Comparison of ENCODE assay signal across 24 mouse cellular contexts in the genomic region with DNA sequence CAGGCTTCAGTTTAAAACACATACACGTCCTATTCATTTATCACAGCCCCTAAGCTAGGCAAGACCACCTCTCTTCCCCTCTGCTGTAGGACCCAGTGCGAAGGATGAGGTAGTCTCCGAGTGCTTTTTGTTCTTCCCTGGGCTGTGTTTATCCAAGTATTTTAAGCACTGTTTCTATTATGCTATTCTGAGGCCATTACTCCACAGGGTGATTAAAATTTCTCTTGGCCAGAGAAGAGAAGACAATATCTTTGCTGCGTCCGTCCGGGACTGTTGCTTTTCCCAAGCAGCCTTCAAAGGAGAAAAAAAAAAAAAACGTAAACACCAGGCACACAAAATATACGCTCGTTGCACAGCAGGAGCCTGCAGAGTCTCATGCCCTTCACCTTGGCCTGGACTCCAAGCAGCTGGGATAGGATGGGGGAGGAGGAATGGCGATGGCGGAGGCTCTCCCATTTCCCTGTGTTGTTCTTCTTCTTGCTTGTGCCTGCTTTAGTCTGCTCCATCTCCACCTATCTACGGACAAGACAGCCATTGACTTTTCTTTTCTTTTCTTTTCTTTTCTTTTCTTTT.
A peak's percentile ranks its signal among the peaks of the same experiment; 100 is the strongest.
DNase-seq lines count a peak whose midpoint lies in the region; ATAC-seq and TF ChIP-seq lines count a peak whose summit lies in the region.
"Had no signal": no experiment of that assay in that cellular context is flagged by ENCODE, and none has a peak within 500 bp of the region (broad histone marks: within the 10 kb centered on the region; RNA-seq: fewer than 3 reads in every experiment).

No protein-coding gene starts in this region.

- ATAC-seq in lung, embryonic 16.5 days (ENCODE audit: low read depth) = peak; percentile 48
- no peak for ATAC-seq in forebrain, embryonic 15.5 days (replicated peaks)
- ATAC-seq in megakaryocyte, adult 5-6 weeks (ENCODE audit: poor library complexity, severe bottlenecking) = no peak
- ATAC-seq: CD4-positive, CD25-positive, alpha-beta regulatory T cell, adult 4 months; hindbrain, embryonic 16.5 days had no signal

- H3K4me2 ChIP-seq in lung, embryonic 16.5 days (ENCODE audit: low read depth, low read length) = no peak overlapping the region
- no peak overlapping the region for H3K4me2 ChIP-seq in forebrain, embryonic 15.5 days (replicated peaks)
- H3K4me2 ChIP-seq: embryonic facial prominence, embryonic 13.5 days; forebrain, embryonic 12.5 days; heart, embryonic 11.5 days; neural tube, embryonic 12.5 days had no signal

- peak; percentile 2 for DNase-seq in heart, adult 8-10 months (ENCODE audit: low spot score)
- DNase-seq in heart, adult 18-20 months = no peak
- DNase-seq in lung, adult 18-20 months = no peak
- peak; percentile 86 for DNase-seq in ES-CJ7 (ENCODE audit: low read depth, low spot score)
- DNase-seq: cerebellum, adult 2 months; cerebellum, postnatal 25 days; embryo, embryonic 11 days; gastrocnemius, adult 2 months; kidney, adult 18-20 months; kidney, postnatal 10 days; midbrain, embryonic 14.5 days; thymus, postnatal 25 days had no signal

- H3K4me1 ChIP-seq in lung, embryonic 16.5 days (replicated peaks; ENCODE audit: control insufficient read depth, insufficient read depth, low read length) = peaks cover 18% of the 10 kb centered on the region
- no peaks in the 10 kb centered on the region for H3K4me1 ChIP-seq in cortical plate, adult 2 months (ENCODE audit: control insufficient read depth, insufficient read depth, low read length)
- H3K4me1 ChIP-seq in forebrain, embryonic 15.5 days = no peaks in the 10 kb centered on the region
- H3K4me1 ChIP-seq: forebrain, embryonic 12.5 days; megakaryocyte, embryonic 14.5 days; neural tube, embryonic 12.5 days had no signal

- H3K36me3 ChIP-seq in lung, embryonic 16.5 days (ENCODE audit: control insufficient read depth, insufficient read depth, low read length) = no peaks in the 10 kb centered on the region
- no peaks in the 10 kb centered on the region for H3K36me3 ChIP-seq in forebrain, embryonic 15.5 days
- H3K36me3 ChIP-seq: embryonic facial prominence, embryonic 13.5 days; forebrain, embryonic 12.5 days; neural tube, embryonic 12.5 days had no signal

- H3K9ac ChIP-seq in lung, embryonic 16.5 days (ENCODE audit: low read length) = no peak overlapping the region
- H3K9ac ChIP-seq in forebrain, embryonic 15.5 days (replicated peaks) = no peak overlapping the region
- H3K9ac ChIP-seq: embryonic facial prominence, embryonic 13.5 days; forebrain, embryonic 12.5 days; neural tube, embryonic 12.5 days had no signal

- no peaks in the 10 kb centered on the region for H3K27me3 ChIP-seq in lung, embryonic 16.5 days (ENCODE audit: control insufficient read depth, insufficient read depth, low read depth, low read length)
- no peaks in the 10 kb centered on the region for H3K27me3 ChIP-seq in forebrain, embryonic 15.5 days
- H3K27me3 ChIP-seq: embryonic facial prominence, embryonic 13.5 days; forebrain, embryonic 12.5 days; megakaryocyte, embryonic 14.5 days had no signal

- TF ChIP-seq CTCF in cortical plate, adult 2 months (IDR thresholded peaks at IDR 0.05; ENCODE audit: extremely low read depth, insufficient read depth, low read length) = no peak

- H3K27ac ChIP-seq in lung, embryonic 16.5 days (ENCODE audit: low read length) = peak overlapping the region; percentile 47
- H3K27ac ChIP-seq in cortical plate, adult 2 months (ENCODE audit: insufficient read depth, low read length) = 0 out of 2 replicates have a peak overlapping the region, but pooled peaks have one; percentile 29
- no peak overlapping the region for H3K27ac ChIP-seq in forebrain, embryonic 15.5 days (replicated peaks)
- H3K27ac ChIP-seq: embryonic facial prominence, embryonic 13.5 days; forebrain, embryonic 12.5 days; gastrocnemius, adult 2 months; neural tube, embryonic 12.5 days had no signal

- no peaks in the 10 kb centered on the region for H3K9me3 ChIP-seq in lung, embryonic 16.5 days (ENCODE audit: control insufficient read depth, low read length)
- no peaks in the 10 kb centered on the region for H3K9me3 ChIP-seq in forebrain, embryonic 15.5 days
- H3K9me3 ChIP-seq: embryonic facial prominence, embryonic 13.5 days; forebrain, embryonic 12.5 days; megakaryocyte, embryonic 14.5 days; neural tube, embryonic 12.5 days had no signal

- no peak for TF ChIP-seq POLR2A in cortical plate, adult 2 months (IDR thresholded peaks at IDR 0.05; ENCODE audit: extremely low read depth, insufficient read depth, low read length)

- WGBS in lung, embryonic 16.5 days = 39% methylated on average over 12 of the region's 12 CpGs
- 46% methylated on average over 12 of the region's 12 CpGs for WGBS in forebrain, embryonic 15.5 days

- no peak overlapping the region for H3K4me3 ChIP-seq in lung, embryonic 16.5 days (ENCODE audit: low read length)
- no peak overlapping the region for H3K4me3 ChIP-seq in cortical plate, adult 2 months (ENCODE audit: insufficient read depth, low read length)
- H3K4me3 ChIP-seq in forebrain, embryonic 15.5 days = no peak overlapping the region
- H3K4me3 ChIP-seq: embryonic facial prominence, embryonic 13.5 days; erythroblast, embryonic 14.5 days; forebrain, embryonic 12.5 days; gastrocnemius, adult 2 months; megakaryocyte, embryonic 14.5 days; neural tube, embryonic 12.5 days had no signal

Comparison
In these comparisons a context has a peak if more than half of its experiments do, and no peak if none do; other contexts are left out.
1. DNase-seq: peak in heart, adult 8-10 months (single experiment) and ES-CJ7 (single experiment); none in heart, adult 18-20 months (0 of 2) and lung, adult 18-20 months (0 of 2).